Mouse (Mus musculus): Measurements from ENCODE around the gene Map4k2. TPM values are rescaled to one million over a fixed set of nuclear protein-coding genes. Genes with fewer than 3 reads are reported as not detected.

Map4k2 gene
- polyA plus RNA-seq, 1 experiment, result 24.6 TPM

GRCm38 (mm10) chr19:6351431-6352106 lies 10.6 kb downstream of the Map4k2 start:
- no peak for TF ChIP-seq GATA1 (IDR thresholded peaks at IDR 0.05; ENCODE audit: low read length)

GRCm38 (mm10) chr19:6352107-6352505 lies 11.2 kb downstream of the Map4k2 start:
- TF ChIP-seq GATA1 (IDR thresholded peaks at IDR 0.05; ENCODE audit: low read length), result no peak

- no peak for TF ChIP-seq GATA1 (IDR thresholded peaks at IDR 0.05; ENCODE audit: low read length)
Measured at GRCm38 (mm10) chr19:6354030-6354429, 13.1 kb downstream of the Map4k2 start.

- no peak for TF ChIP-seq GATA1 (IDR thresholded peaks at IDR 0.05; ENCODE audit: low read length)
Measured at GRCm38 (mm10) chr19:6361291-6361690, 20.4 kb downstream of the Map4k2 start.

- TF ChIP-seq GATA1 (IDR thresholded peaks at IDR 0.05; ENCODE audit: low read length), result no peak
Measured at GRCm38 (mm10) chr19:6363091-6363410, 22.1 kb downstream of the Map4k2 start.

- no peak for TF ChIP-seq GATA1 (IDR thresholded peaks at IDR 0.05; ENCODE audit: low read length)
Measured at GRCm38 (mm10) chr19:6363411-6364240, 22.7 kb downstream of the Map4k2 start, which contains the start of gene Sf1. Gene Sf1 (plus strand): TSS chr19:6363690.

GRCm38 (mm10) chr19:6364317-6364725 lies 23.4 kb downstream of the Map4k2 start:
- no peak for TF ChIP-seq GATA1 (IDR thresholded peaks at IDR 0.05; ENCODE audit: low read length)

- TF ChIP-seq GATA1 (IDR thresholded peaks at IDR 0.05; ENCODE audit: low read length), result no peak
Measured at GRCm38 (mm10) chr19:6364842-6365241, 23.9 kb downstream of the Map4k2 start.

- TF ChIP-seq GATA1 (IDR thresholded peaks at IDR 0.05; ENCODE audit: low read length), result no peak
Measured at GRCm38 (mm10) chr19:6370175-6370574, 29.2 kb downstream of the Map4k2 start.

GRCm38 (mm10) chr19:6372433-6372832 lies 31.5 kb downstream of the Map4k2 start:
- no peak for TF ChIP-seq GATA1 (IDR thresholded peaks at IDR 0.05; ENCODE audit: low read length)

- TF ChIP-seq GATA1 (IDR thresholded peaks at IDR 0.05; ENCODE audit: low read length), result no peak
Measured at GRCm38 (mm10) chr19:6373539-6374400, 32.8 kb downstream of the Map4k2 start.

GRCm38 (mm10) chr19:6374571-6374970 lies 33.6 kb downstream of the Map4k2 start:
- no peak for TF ChIP-seq GATA1 (IDR thresholded peaks at IDR 0.05; ENCODE audit: low read length)

- TF ChIP-seq GATA1 (IDR thresholded peaks at IDR 0.05; ENCODE audit: low read length), result no peak
Measured at GRCm38 (mm10) chr19:6375423-6376254, 34.7 kb downstream of the Map4k2 start.

GRCm38 (mm10) chr19:6376255-6376564 lies 35.3 kb downstream of the Map4k2 start:
- no peak for TF ChIP-seq GATA1 (IDR thresholded peaks at IDR 0.05; ENCODE audit: low read length)

- no peak for TF ChIP-seq GATA1 (IDR thresholded peaks at IDR 0.05; ENCODE audit: low read length)
Measured at GRCm38 (mm10) chr19:6376643-6377042, 35.7 kb downstream of the Map4k2 start.
